Mouse (Mus musculus) A20 (cell line): Measurements from ENCODE around the gene Calhm3.

Source experiments
- DNase-seq: peaks from one replicate; pipeline ENCODE4 v3.0.0-alpha.2; 2011; ENCODE audit warnings: low read depth, low spot score

Calhm3 gene

DNA sequence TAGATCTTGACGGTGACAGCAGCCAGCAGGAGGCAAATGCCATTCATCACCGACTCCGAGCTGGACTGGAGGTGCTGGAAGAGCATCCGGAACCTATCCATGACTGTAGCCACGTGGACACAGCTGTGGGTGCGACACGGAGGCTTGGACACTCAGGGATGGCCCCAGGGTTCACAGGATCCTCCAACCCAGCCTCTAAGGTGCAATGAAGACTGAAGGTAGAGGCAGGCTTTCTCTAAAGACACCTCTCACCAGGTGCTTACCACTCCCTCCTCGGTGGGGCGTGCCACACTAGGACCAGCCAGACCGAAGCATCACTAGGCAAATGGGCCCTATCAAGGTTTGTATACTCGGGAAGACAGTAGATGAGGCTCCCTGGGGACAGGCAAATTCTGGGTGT, at the start of gene Calhm3:
Gene Calhm3 (minus strand): TSS at position 101 of the 400 bp plus-strand sequence.
- no peak for DNase-seq

DNA sequence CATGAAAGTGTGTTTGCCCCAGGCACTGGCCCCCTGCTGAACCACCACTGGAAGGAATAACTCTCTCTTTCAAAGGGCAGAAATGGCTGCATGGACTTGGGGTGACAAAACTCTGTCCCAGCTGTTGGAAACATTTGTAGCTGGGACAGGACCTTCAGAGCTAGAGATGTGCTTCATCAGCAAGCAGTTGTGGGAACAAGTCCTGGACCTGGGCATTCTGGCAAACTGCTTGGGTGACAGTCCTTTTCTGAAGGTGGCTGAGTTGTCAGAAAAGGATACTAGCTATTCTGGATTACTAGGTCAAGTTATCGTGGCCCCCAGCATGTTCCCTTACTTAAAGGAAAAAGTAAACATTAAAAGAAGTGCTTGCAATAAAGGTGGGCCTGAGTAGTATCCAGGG, 48.6 kb upstream of the Calhm3 start:
- no peak for DNase-seq

DNA sequence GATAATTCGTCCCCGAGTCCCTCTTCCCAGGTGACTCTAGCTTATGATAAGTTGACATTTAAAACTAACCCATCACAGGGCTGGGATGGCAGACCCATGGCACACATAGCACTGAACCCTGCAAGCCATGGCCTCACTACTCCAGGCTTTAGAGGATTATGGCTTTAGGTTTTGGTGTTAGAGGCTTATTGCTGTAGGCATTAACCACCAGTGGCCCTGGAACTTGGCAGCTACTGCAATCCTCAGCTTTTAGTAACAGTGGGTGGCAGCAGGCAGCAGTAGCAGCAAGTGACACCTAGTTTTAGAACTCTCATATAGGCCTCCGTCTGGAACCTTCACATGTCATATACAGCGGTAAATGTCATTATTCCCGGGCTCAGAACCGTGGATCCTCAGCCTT, 47.1 kb upstream of the Calhm3 start:
- no peak for DNase-seq

- DNase-seq: no peak
Observed at GRCm38 (mm10) chr19:47203042-47203441, 45.5 kb upstream of the Calhm3 start.

- no peak for DNase-seq
Observed at GRCm38 (mm10) chr19:47202429-47202828, 44.9 kb upstream of the Calhm3 start.

- no peak for DNase-seq
Observed at GRCm38 (mm10) chr19:47201972-47202371, 44.4 kb upstream of the Calhm3 start.

DNA sequence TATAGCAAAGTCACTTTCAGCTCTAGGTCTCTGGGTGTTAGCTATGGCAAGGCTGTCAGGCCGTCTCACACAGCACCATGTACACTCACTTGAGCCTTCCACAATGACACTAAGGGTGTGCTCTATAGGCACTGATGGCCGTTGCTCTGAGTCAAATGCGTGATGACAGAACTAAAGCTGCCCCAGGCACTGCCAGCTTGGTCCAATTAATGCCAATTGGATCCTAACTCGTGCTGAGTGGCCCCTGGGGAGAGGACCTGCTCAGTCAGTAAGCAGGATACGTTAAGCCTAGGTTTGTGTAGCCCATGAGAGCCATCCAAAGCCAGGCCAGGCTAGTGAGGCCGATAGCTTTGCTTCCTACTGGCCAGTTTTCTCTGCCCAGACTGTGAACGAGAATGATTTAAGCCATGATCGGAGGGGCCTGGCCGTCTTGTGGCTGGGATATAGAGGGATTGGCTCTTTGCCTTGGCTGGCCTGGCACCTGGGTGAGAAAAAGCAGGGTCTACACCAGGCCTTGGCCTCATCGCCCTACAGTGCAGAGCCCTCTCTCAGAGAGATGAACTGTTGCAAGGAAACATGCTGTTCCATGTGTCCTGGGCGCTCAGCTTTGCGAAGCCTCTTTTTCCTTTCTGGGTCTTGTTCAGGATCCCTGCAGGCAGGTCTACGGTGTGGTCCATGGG, 41.2 kb upstream of the Calhm3 start:
- no peak for DNase-seq

- DNase-seq: no peak
Observed at GRCm38 (mm10) chr19:47192158-47192557, 34.6 kb upstream of the Calhm3 start.

DNA sequence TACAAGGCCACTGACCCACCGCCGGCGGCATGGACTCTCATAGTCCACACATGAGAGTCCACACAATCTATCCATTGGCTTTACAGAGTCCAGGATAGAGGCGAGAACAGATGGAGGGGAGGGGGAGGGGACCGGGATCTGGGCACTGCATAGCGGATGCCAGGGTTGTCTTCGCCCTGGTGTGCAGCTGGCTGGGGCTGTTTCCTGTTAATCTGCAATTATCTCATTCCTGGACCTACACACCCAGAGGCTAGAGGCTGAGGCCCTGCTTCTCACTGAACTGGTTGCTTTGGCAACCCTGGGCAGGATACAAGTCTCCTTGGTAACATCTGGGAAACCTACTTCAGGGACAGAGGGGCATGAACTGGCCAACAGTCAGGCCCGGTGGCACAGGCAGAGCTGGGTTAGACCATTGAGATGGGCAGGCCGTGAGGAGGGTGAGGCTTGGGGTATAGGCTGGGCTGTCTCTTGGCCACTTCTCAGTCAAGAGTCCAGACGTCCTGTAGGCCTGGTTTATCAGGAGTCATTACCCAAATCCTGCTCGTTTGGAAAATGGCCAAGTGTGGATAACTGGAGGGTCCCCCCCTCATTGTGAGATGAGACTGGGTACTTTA, 31.1 kb upstream of the Calhm3 start:
- no peak for DNase-seq

DNA sequence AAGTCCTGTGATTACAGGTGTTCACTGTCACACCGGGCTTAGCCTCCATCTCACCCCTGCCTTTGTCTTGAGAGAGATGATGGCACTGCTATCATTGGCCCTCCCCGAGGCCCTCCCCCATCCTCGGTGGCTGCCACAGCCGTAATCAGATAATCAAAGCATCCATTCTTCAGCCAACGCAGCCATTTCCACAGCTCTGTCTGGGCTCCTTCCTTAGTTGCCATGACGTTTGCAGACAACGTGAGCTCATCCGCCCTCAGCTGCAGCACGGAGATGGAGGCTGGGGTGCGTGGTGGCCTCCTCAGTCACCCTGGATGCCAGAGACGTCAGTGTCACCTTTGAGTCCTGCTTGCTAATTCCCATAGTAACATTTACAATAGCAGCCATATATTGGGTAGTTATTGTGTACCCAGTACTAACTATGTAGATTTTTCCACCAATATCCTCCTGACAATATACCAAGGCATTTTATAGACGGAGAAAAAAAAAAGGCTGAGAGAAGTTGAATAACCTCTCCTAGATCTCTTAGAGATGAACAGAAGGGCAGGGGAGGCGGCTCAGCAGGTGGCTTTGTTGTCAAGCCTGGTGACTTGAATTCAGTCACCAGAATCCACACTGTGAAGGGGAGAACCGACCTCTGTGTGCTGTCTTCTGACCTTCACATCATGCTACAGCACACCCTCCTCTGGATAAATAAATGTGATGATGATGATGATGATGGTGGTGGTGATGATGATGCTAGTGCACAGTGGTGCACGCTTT, 29.1 kb upstream of the Calhm3 start:
- DNase-seq: no peak

DNA sequence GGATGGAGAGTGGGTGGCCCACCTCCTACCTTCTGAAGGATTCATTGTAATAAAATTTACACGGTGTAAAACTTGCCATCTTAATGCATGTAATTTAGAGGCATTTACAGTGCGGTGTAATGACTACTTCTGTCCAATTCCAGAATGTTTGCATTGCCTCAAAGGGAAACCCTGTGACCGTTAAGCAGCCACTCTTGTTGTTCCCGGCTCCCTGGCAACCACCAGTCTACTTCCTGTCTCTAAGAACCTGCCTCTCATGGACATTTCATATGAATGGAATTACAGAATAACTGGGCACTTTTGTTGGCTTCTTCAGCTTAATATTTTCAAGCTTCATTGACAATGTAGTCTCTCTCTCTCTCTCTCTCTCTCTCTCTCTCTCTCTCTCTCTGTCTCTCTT, 27.2 kb upstream of the Calhm3 start:
- no peak for DNase-seq

DNA sequence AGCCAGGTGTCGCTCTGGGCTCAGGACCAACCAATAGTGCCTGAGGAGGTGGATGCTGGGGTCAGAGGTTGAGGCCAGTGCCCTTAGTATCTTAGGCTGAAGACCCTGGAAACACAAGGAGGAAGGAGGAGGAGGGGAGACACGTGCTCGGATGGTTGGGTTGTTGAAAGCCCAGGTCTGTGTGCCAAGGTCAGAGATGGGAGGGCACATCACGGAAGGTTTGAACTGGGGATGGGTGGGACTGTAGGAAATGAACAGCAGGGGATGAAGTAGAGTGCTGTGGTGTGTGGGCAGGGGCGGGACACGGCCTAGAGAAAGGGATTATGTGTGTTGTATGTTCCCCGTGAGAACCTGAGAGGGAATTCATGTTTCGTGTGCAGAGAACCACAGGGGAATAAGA, 26.7 kb upstream of the Calhm3 start:
- DNase-seq: no peak

- no peak for DNase-seq
Observed at GRCm38 (mm10) chr19:47180011-47180410, 22.4 kb upstream of the Calhm3 start.

DNA sequence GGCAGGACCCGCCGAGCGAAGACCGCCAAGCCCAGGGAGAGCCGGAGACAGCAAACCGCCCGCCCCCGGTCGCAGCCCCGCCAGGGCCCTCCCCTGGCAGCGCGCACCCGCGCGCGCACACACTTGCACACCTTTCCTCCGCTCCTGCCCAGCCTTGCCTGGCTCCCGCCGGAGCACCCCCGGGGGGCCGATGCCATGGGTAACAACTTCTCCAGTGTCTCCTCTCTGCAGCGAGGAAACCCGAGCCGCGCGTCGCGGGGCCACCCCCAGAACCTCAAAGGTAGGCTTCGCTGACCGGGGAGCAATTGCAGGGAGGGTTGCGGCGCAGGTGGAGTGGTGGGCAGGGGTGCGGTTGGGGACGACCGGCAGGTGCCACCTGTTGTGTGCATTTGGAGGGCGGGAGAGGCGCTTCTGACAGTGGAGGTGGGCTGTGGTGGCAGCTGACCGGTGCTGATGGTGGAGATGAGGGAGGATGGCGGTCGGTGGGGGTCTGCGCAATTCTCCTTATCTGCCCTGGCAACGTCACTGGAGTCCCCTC, 21.8 kb upstream of the Calhm3 start:
- no peak for DNase-seq

DNA sequence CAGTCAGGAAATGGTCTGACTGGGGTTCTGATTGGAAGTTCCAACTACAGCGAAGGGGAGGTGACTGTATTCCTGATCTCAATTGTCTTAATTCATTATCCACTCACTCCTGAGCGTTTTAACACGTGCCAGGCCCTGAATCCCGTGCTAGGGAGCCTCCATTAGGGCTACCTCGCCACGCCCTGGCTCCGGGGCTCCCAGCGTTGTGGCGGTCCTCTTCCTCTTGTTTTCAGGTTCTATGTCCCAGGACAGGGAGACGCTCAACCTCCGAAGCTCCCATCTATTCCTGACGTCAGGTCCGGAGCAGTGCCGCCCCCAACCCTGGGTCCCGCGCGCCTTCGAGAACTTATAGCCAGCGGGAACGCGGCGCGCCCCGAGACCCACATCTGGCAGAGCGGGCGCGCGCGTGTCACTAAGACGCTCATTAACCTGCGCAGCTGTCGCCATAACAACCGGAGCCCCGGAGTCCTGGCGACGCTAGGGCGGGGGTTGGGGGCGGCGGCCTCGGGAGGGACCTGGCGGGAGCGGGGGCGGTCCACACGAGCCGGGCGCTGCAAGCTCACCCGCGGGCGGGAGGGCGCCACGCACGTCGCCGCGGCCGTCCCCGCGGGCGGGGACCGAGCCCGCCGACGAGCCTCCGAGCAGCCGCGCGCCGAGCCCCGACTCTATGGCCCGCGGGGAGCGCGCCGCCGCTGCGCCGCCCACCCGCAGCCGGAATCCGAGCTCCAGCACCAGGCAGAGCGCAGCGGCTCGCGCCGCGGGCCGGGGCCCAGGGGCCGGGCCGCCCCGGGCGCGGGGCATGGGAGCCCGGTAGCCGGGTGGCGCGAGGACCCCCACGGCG, 21.1 kb upstream of the Calhm3 start, which contains the start of gene Neurl1a:
Gene Neurl1a (plus strand): TSS at position 390 of the 841 bp plus-strand sequence.
- DNase-seq: no peak

DNA sequence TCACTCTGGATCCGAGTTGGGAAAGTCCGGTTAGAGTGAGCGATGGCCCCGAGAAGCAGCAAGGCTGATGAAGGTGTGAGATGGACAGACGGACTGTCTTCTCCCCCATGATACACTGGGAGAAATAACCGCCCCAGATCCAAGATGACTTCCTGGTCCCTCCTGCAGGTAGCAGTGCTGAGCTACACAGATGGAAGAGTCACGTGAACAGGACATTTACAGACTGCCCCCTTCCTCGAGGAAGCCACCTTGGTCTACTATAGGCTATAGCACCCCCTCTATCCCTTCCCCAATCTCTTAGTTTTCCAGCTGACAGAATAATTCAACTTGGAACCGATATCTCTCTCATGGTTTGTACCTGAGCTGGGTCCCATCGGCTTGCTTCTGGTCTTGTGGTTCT, 20.4 kb upstream of the Calhm3 start:
- no peak for DNase-seq

- no peak for DNase-seq
Observed at GRCm38 (mm10) chr19:47176916-47177505, 19.4 kb upstream of the Calhm3 start.

GRCm38 (mm10) chr19:47175472-47175871, 17.9 kb upstream of the Calhm3 start:
- DNase-seq: peak; percentile 61

- peak; percentile 55 for DNase-seq
Observed at GRCm38 (mm10) chr19:47174515-47174914, 17.0 kb upstream of the Calhm3 start.

- peak; percentile 89 for DNase-seq
Observed at GRCm38 (mm10) chr19:47168793-47169412, 11.3 kb upstream of the Calhm3 start.

GRCm38 (mm10) chr19:47168223-47168622, 10.7 kb upstream of the Calhm3 start:
- DNase-seq: peak; percentile 83
